Mouse (Mus musculus): ENCODE data around the gene Gm16253.

DNA sequence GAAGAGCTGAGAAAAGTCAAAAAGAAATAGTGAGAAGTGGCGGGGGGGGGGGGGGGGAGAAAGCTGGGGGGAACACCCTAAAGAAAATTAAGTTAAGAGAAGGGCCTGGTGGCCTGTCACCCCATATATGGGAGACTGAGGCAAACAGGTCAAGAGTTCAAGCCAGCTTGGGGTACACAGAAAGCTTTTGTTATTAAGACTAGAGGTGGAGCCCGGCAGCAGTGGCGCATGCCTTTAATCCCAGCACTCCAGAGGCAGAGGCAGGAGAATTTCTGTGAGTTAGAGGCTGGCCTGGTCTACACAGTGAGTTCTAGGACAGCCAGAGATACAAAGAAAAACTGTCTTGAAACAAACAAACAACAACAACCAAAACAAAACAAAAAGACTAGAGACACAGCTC lies 11.7 kb upstream of the Gm16253 start:
- TF ChIP-seq CTCF (IDR thresholded peaks at IDR 0.05 in 2 of 3, conservative IDR thresholded peaks at IDR 0.05 in 1 of 3; ENCODE audit: control insufficient read depth in 1 of 3, insufficient read depth in 1 of 3, low read depth in 2 of 3, low read length in 3 of 3, poor library complexity in 1 of 3, severe bottlenecking in 1 of 3) (no peak), ETS1 (IDR thresholded peaks at IDR 0.05; ENCODE audit: low read depth, low read length) (no peak)

Measured in MEL (cell line).